Mouse (Mus musculus) forebrain, embryonic 15.5 days (tissue): ENCODE data around the gene Mctp2. TPM values are rescaled to one million over a fixed set of nuclear protein-coding genes. Genes with fewer than 3 reads are reported as not detected.
A peak's percentile ranks its signal among the peaks of the same experiment; 100 is the strongest.

Experiments
- ATAC-seq: fragments of 200-750 bp; cut with Nextera tagmentation; replicated peaks from 2 replicates; pipeline ENCODE4 v1.8.0; 2017; ENCODE audit warnings: mild to moderate bottlenecking, moderate TSS enrichment, moderate library complexity
- H3K27ac ChIP-seq: fragments of 300-500 bp; sonication (generic); replicated peaks from 2 replicates; pipeline ENCODE4 v1.5.1; 2015; ENCODE audit warnings: mild to moderate bottlenecking, inconsistent platforms
- H3K27me3 ChIP-seq: fragments of 300-500 bp; sonication (generic); 2 replicates; pipeline ENCODE4 v1.6.1; 2015; ENCODE audit warnings: inconsistent platforms
- H3K36me3 ChIP-seq: fragments of 300-500 bp; sonication (generic); 2 replicates; pipeline ENCODE4 v1.6.1; 2015; ENCODE audit warnings: mild to moderate bottlenecking, inconsistent platforms
- H3K4me1 ChIP-seq: fragments of 300-500 bp; sonication (generic); 2 replicates; pipeline ENCODE4 v1.6.1; 2015; ENCODE audit warnings: inconsistent platforms
- H3K4me2 ChIP-seq: fragments of 300-500 bp; sonication (generic); replicated peaks from 2 replicates; pipeline ENCODE4 v1.6.1; 2015; ENCODE audit warnings: mild to moderate bottlenecking, inconsistent platforms
- H3K4me3 ChIP-seq: fragments of 300-500 bp; sonication (generic); 2 replicates; pipeline ENCODE4 v1.5.1; 2015; ENCODE audit warnings: mild to moderate bottlenecking, inconsistent platforms
- H3K9ac ChIP-seq: fragments of 300-500 bp; sonication (generic); replicated peaks from 2 replicates; pipeline ENCODE4 v1.6.1; 2015; ENCODE audit warnings: mild to moderate bottlenecking, inconsistent platforms
- H3K9me3 ChIP-seq: fragments of 300-500 bp; sonication (generic); 2 replicates; pipeline ENCODE4 v1.6.1; 2016; ENCODE audit warnings: inconsistent platforms
- WGBS: fragments of 180-500 bp; shearing (Covaris S2); methylation state at CpG from one replicate; pipeline ENCODE4 v1.1.7; 2015; ENCODE audit warnings: mixed read lengths; 5-methylcytosine and 5-hydroxymethylcytosine counted together
- polyA plus RNA-seq: library from polyadenylated mRNA; unstranded; fragments of >200 nt; fragmentation: Nextera tagmentation; extraction: Ambion mirVana; gene quantifications from 2 replicates; pipeline ENCODE4 v1.2.1, GENCODE M21; 2015

Gene Mctp2
- polyA plus RNA-seq, 1 experiment from 2014 or later = 0.24 TPM

DNA sequence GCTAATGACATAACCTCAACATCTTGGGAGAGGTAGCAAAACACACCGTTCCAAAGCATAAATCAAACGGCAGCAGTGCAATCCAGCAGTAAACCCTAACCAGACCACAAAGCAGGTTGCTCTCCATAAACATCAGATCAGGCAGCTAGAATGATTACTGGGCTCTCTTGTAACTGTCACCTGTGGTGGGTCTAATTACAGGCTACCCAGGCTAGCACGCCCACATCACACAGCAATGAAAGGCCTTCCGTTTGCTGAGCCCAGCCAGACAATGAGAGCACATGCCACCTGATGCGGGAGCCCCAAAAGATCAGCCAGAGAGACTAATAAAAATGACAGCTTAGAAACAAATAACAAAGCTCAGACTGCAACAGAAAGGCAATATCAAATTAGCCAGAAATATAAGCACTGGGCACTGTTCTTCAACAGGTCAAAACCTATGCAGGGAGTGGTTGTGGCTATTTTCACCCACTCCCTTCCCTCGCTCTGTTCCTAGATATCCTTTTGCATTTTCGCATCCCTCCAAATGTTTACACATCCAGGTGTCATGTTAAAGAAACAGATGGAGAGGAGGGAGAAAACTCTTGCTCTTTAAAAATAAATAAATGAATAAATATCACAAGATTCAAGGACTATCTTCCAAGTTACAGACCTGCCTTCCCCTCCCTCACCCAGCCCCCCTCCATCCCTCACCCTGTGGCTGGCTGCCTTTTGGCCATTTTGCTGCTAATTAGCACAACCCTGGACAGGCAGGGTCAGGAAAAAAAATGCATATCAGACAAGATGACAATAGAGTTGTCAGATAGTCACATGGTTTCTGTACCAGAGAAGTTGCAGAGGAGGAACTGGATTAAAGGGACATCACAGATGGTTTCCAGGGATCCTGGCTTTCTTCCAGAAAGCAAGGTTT, 155.4 kb downstream of the Mctp2 start:
- H3K27me3 ChIP-seq = no peaks in the 10 kb centered on the region
- H3K9me3 ChIP-seq = no peaks in the 10 kb centered on the region
- 15% methylated on average over 7 of the region's 7 CpGs for WGBS
- peaks cover 11% of the 10 kb centered on the region for H3K4me1 ChIP-seq
- H3K9ac ChIP-seq = no peak overlapping the region
- no peaks in the 10 kb centered on the region for H3K36me3 ChIP-seq
- ATAC-seq = 0 out of 2 replicates have a peak, but pooled peaks have one; percentile 34
- H3K27ac ChIP-seq = no peak overlapping the region
- no peak overlapping the region for H3K4me2 ChIP-seq
- no peak overlapping the region for H3K4me3 ChIP-seq

DNA sequence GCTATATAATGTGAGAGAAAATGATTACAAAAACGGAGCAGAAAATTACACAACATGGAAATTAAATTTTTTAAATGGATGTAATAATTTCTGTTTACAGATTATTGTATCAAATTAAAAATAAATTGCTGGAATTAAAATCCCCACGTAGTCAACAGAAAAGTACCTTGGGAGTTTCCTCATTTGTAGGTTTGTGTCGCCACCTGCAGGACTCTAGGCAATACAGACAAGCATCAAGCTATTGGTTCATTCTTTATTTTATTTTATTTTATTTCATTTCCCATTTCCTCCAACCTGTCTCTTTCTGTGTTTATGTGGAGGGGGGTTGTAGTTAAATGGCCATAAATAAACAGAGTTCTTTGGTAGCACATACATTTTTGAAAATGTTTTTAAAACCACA, 157.3 kb downstream of the Mctp2 start:
- peaks cover 18% of the 10 kb centered on the region for H3K4me1 ChIP-seq
- no peaks in the 10 kb centered on the region for H3K36me3 ChIP-seq
- H3K4me2 ChIP-seq = no peak overlapping the region
- H3K27ac ChIP-seq = no peak overlapping the region
- no peaks in the 10 kb centered on the region for H3K9me3 ChIP-seq
- H3K4me3 ChIP-seq = no peak overlapping the region
- H3K9ac ChIP-seq = no peak overlapping the region
- H3K27me3 ChIP-seq = no peaks in the 10 kb centered on the region
- no peak for ATAC-seq
- 13% methylated on average over 3 of the region's 3 CpGs for WGBS

- Histone ChIP-seq H3K4me1 (peaks cover 18% of the 10 kb centered on the region), H3K9ac (no peak overlapping the region), H3K27ac (no peak overlapping the region), H3K4me3 (no peak overlapping the region), H3K4me2 (no peak overlapping the region), H3K9me3 (no peaks in the 10 kb centered on the region), H3K27me3 (no peaks in the 10 kb centered on the region), H3K36me3 (no peaks in the 10 kb centered on the region)
- ATAC-seq = no peak
Measured at GRCm38 (mm10) chr7:72146849-72147248, 159.6 kb downstream of the Mctp2 start.

GRCm38 (mm10) chr7:72145726-72146520, 160.5 kb downstream of the Mctp2 start:
- H3K9me3 ChIP-seq = no peaks in the 10 kb centered on the region
- 0 out of 2 replicates have a peak overlapping the region, but pooled peaks have one; percentile 2 for H3K27ac ChIP-seq
- no peaks in the 10 kb centered on the region for H3K27me3 ChIP-seq
- WGBS = 54% methylated on average over 17 of the region's 17 CpGs
- no peak overlapping the region for H3K4me2 ChIP-seq
- ATAC-seq = peak; percentile 74
- H3K36me3 ChIP-seq = no peaks in the 10 kb centered on the region
- no peak overlapping the region for H3K9ac ChIP-seq
- peaks cover 13% of the 10 kb centered on the region; the same call in 1 of the 2 replicates for H3K4me1 ChIP-seq
- no peak overlapping the region for H3K4me3 ChIP-seq

- Histone ChIP-seq H3K4me1 (no peaks in the 10 kb centered on the region), H3K4me2 (no peak overlapping the region), H3K9ac (no peak overlapping the region), H3K9me3 (no peaks in the 10 kb centered on the region), H3K27ac (no peak overlapping the region; the same call in 1 of the 2 replicates), H3K27me3 (no peaks in the 10 kb centered on the region), H3K36me3 (no peaks in the 10 kb centered on the region), H3K4me3 (no peak overlapping the region)
- 93% methylated on average over 4 of the region's 4 CpGs for WGBS
- ATAC-seq = no peak
Measured at GRCm38 (mm10) chr7:72138701-72139100, 167.7 kb downstream of the Mctp2 start.

DNA sequence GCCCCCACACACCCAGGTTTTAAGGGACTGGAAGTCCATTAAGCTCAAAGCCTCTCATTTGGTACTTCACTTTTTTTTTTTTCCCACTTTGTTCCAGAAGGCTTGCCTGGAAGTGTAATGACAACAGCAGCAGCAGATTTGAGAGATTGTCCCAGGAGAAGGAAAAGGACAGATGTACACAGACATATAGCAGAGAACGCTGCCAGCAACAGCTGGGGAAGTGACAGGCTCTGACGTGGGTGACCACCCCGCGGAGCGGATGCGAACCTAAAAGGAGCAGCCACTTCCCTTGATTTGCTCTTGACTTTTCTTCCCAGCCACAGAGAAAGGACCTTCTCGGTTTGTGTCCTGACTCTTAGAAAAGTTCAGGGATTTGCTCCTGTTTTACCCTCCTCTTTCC, 185.4 kb downstream of the Mctp2 start:
- Histone ChIP-seq H3K9me3 (no peaks in the 10 kb centered on the region), H3K36me3 (no peaks in the 10 kb centered on the region), H3K4me1 (no peaks in the 10 kb centered on the region), H3K4me3 (no peak overlapping the region), H3K9ac (no peak overlapping the region), H3K4me2 (no peak overlapping the region), H3K27me3 (no peaks in the 10 kb centered on the region), H3K27ac (no peak overlapping the region)
- 72% methylated on average over 7 of the region's 7 CpGs for WGBS
- ATAC-seq = no peak

- no peak for ATAC-seq
- Histone ChIP-seq H3K4me1 (no peaks in the 10 kb centered on the region), H3K36me3 (no peaks in the 10 kb centered on the region), H3K4me2 (no peak overlapping the region), H3K27ac (no peak overlapping the region), H3K27me3 (no peaks in the 10 kb centered on the region), H3K9me3 (no peaks in the 10 kb centered on the region), H3K4me3 (no peak overlapping the region), H3K9ac (no peak overlapping the region)
- 84% methylated on average over 3 of the region's 3 CpGs for WGBS
Measured at GRCm38 (mm10) chr7:72119713-72120112, 186.7 kb downstream of the Mctp2 start.

DNA sequence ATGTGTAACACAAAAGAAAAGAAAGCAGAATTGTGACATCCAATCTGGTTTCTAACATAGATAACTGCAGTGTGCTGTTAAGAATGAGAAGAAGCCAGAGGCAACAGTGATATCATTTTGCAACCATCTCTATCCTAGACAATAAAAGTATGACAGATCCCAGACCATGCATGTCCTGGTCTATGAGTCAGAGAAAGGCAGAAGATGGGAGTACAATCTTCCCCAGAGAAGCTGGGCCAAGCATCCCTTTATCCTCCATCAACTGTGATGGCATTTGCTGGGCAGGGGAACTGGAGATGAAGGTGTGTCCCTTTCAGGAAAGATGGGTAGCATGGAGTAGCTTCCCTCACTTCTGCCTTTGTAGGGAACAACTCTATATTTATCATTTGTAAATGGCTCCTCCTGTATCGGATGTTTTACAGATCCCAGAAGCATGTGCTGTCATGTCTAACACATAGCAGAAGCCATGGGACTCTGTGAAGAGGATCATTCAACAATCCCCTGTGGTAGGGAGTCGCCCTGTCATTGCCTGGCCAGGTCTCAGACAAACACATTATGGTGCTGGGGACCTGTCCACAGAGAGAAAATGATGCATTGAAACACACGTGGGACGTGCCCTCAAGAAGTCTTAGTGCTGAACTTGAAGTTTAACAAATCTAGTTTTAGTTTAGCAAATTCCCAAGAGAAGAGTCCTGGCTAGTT, 188.9 kb downstream of the Mctp2 start:
- H3K27me3 ChIP-seq = no peaks in the 10 kb centered on the region
- no peak for ATAC-seq
- H3K4me3 ChIP-seq = no peak overlapping the region
- H3K36me3 ChIP-seq = no peaks in the 10 kb centered on the region
- H3K9ac ChIP-seq = no peak overlapping the region
- H3K27ac ChIP-seq = no peak overlapping the region
- H3K4me1 ChIP-seq = no peaks in the 10 kb centered on the region
- WGBS = 84% methylated on average over 4 of the region's 4 CpGs
- no peak overlapping the region for H3K4me2 ChIP-seq
- H3K9me3 ChIP-seq = no peaks in the 10 kb centered on the region

DNA sequence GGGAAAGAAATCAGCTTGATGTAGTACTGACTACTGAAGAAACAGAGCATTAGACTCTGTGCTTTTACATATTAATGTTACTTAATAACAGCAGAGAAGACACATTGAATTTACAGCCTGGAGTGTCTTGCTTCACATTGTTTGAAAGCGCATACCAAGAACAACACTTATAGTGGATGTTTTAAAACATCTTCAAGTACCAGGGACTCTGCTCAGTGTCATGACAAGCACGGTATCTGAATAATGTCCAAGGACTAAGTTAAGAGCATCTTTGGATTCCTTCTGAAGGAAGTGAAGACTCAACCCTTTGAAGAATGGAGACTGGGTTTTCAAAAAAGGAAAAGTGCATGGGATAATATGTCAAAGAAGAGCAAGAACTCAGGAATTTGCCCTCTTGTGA, 191.3 kb downstream of the Mctp2 start:
- 92% methylated on average over 2 of the region's 2 CpGs for WGBS
- Histone ChIP-seq H3K9me3 (no peaks in the 10 kb centered on the region), H3K4me3 (no peak overlapping the region), H3K4me2 (no peak overlapping the region), H3K36me3 (no peaks in the 10 kb centered on the region), H3K27me3 (no peaks in the 10 kb centered on the region), H3K27ac (no peak overlapping the region), H3K4me1 (no peaks in the 10 kb centered on the region), H3K9ac (no peak overlapping the region)
- no peak for ATAC-seq

DNA sequence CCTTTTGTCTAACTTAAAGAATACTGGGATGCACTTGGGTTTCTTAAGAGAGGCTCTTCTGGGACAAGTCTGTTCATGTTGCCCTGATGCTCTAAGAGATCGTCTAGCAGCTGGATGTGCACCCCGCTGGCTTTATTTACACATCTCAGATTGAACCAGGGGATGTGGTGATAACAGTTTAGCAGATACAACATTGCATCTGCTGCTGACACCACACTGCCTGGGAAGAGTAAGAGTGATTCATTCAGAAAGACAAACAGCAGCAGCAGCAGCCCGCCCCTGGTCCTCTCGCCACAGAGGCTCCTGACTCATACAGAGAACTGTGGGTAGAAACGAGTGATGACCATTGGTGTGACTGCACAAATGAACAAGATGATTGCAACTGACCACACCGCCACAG, 195.8 kb downstream of the Mctp2 start:
- H3K4me2 ChIP-seq = no peak overlapping the region
- no peak overlapping the region for H3K27ac ChIP-seq
- H3K36me3 ChIP-seq = no peaks in the 10 kb centered on the region
- no peak overlapping the region for H3K9ac ChIP-seq
- H3K4me3 ChIP-seq = no peak overlapping the region
- H3K9me3 ChIP-seq = no peaks in the 10 kb centered on the region
- no peaks in the 10 kb centered on the region for H3K27me3 ChIP-seq
- WGBS = 71% methylated on average over 6 of the region's 6 CpGs
- H3K4me1 ChIP-seq = no peaks in the 10 kb centered on the region
- ATAC-seq = no peak

- Histone ChIP-seq H3K27me3 (no peaks in the 10 kb centered on the region), H3K9ac (no peak overlapping the region), H3K4me3 (no peak overlapping the region), H3K4me2 (no peak overlapping the region), H3K36me3 (no peaks in the 10 kb centered on the region), H3K4me1 (no peaks in the 10 kb centered on the region), H3K9me3 (no peaks in the 10 kb centered on the region), H3K27ac (no peak overlapping the region)
- no peak for ATAC-seq
- 92% methylated on average over 3 of the region's 3 CpGs for WGBS
Measured at GRCm38 (mm10) chr7:72108639-72109399, 197.6 kb downstream of the Mctp2 start.
